Mouse (Mus musculus) fibroblast of lung, adult 2 months (primary cell): ENCODE data around the gene Nim1k.
"Not testable (repeated sequence)": the region's sequence is repeated elsewhere in the genome, so short reads cannot be mapped to it uniquely, and the experiment has no call there.

ENCODE experiments used
- DNase-seq: peaks from one replicate; pipeline ENCODE4 v3.0.0-alpha.2; 2011; ENCODE audit warnings: low read depth

The Nim1k gene

DNA sequence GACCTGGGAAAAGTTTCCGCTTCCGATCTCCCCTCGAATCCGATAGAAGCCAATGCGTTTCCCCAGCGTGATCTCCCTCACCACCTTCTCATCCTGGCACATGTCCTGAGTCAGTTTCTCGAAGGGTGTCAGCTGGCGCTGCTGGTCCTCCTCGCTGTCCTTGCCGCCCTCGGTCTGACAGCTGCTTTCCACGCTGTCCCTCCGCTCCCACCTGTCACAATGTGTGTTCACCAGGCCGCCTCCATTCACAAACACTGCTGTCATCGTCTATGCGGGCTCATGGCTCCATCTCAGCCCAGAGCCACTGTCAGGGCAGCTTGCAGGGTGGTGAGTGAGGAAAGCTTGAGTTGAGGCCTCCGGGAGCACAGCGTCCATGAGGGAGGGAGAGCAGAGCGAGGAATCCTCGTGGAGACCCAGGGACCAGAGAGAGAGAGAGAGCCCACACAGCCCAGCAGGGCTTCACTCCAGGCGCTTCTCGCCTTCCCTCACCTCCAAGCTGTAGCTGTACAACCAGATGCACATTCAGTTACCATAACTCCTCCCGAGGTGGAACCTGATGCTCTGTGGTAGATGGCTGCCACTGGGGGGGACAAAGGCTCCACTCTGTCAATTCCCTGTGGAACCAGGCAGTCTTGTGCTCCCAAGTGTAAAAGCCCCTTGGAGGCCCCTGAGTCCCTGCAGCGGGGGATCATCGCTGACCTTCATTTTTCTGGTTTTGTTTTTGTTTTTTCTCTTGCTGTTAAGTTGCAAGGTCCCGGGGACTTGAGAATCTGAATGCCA, 27.9 kb downstream of the Nim1k start:
- no peak for DNase-seq

DNA sequence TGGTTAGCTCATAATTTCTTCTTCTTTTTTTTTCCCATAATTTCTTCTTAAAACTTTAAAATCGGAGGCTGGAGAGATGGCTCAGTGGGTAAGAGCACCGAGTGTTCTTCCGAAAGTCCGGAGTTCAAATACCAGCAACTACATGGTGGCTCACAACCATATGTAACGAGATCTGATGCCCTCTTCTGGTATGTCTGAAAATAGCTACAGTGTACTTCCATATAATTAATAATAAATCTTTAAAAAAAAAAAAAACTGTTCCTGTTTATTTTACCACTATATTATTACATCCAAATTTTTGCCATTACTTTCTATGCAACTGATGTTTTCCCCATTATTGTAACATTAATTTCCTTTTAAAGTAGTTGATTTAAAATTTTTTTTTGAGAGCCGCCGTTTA, 31.1 kb downstream of the Nim1k start:
- no peak for DNase-seq

DNA sequence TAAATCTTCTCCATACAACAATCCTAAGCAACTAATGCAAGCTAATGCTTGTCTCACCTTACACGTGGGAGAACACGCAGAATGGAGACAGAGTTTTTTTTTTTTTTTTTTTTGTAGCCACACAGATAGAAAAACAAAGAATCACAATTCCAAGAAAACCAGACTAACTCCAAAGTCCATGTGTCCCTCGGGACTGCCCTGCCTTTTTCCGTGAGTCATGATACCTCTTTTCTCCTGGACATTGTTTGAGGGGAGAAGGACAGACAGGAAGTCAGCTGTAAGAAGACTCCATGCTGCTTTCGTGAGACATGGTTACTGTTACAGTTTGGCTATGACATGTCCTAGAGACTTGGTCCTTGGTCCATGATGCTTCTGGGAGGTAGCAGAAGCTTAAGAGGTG, 32.3 kb downstream of the Nim1k start:
- DNase-seq, result no peak

DNA sequence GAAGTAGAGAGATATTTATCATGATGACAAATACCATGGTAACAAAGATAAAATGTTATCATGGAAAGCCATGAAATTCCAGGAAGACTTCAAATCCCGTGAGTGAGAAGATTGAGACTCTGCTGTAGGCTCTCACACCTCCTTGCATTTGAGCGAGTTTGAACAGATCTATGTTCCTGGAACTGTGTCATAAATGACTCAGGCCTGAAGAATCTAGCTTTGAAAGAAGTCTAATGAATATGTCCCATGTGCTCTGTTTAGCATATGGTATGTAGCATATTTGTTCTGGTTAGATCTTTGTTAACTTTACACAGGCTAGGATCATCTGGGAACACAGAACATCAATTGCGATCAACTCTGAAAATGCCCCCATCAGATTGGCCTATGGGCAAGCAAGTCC, 33.2 kb downstream of the Nim1k start:
- DNase-seq, result no peak

DNA sequence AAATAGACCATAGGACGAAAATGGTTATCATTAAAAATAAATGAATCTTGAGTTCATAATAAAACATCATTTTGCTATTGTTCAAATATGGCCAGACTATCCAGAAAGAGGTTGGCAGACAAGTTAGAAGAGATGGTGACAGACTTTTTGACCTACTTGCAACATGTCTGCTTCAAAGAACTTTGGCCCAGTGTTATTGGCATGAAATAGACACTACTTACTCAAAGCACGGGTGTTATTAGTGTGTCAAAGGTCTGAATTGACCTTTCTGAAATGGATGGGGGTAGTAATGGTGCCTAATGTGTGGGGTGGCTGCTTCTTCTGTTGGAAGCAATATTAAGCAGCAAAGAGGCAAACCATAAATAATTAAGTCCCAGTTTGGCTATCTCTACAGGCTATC, 39.6 kb downstream of the Nim1k start:
- no peak for DNase-seq

DNA sequence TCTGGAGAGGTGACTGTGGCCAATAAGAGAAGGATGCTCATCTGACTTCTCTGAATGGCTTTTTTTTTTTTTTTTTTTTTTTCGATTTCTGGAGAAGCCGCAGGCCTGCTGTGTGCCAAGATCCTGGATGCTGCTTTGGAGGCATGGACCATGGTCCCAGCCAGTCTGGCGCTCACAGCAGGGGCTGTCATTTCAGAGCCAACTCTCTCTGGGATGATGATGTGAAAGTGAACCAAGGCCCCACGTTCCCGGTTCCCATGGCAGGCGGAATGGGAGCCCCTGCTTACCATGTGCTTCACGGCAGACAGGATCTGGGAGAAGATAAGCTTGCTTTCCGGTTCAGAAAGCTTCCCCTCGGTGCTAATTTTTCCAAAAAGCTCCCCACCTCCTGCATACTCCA, 41.9 kb downstream of the Nim1k start:
- DNase-seq, result no peak

DNA sequence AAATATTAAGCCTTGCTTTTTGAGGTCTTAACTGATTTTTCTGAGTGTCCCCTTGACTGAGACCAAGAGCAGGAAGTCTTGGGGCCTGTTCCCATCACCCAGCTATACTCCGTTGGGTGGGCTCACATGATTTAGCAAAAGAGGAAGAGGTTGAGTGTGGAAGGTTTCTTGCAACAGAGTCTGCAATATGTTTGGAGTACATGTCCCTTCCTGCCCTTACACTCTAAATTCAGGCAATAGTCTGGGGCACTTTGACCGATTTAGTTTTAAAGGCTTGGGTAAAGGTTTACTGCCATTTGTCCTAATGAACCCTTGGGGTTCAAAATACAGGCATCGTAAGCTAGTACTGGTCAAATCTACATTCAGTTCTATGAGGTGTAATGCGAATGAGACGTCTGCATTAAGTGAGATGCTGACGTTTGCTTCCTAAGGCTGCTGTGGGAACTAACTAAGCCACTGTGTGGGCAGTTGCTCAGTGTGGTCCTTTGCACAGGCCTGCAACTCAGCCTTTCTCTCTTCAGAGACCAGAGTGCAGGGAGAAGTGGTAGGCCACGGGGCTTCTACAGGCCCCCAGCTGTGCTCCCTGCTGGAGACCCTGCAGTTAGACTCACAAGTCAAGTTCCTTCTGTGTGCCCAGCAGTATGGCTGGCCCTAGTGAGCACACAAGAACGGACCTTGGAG, 42.4 kb downstream of the Nim1k start:
- DNase-seq, result no peak

DNA sequence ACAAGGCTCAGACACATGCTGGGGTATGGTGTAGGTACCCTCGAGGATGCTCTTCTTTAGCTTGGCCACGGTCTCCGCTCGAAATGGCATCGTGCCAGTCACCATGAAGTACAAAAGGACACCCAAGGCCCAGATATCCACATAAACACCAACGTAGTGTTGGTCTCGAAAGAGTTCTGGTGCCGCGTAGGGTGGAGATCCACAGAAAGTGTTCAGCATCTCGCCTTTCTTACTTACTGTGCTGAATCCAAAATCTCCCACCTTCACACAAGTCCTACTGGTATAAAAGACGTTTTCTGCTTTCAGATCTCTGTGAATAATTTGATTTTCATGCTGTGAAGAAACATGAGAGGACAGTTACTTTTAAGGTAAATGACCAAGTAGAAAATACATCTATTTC, 43.2 kb downstream of the Nim1k start:
- DNase-seq, result no peak

DNA sequence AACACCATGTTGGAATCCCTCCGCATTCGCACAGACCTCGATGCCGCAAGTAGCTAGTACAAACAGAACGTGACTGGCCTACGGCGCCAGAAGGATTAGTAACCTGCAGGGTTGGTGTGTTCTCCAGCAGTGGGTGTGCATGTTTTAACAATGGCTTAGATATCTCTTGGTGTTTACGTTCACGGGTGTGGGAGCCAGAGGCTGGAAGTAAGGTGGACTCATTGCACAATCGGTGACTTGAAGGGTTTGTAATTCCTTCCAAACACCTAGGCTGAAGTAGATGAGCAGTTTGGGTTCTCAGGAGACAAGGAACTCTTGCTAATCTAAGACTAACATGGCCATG, 45.4 kb downstream of the Nim1k start:
- no peak for DNase-seq

DNA sequence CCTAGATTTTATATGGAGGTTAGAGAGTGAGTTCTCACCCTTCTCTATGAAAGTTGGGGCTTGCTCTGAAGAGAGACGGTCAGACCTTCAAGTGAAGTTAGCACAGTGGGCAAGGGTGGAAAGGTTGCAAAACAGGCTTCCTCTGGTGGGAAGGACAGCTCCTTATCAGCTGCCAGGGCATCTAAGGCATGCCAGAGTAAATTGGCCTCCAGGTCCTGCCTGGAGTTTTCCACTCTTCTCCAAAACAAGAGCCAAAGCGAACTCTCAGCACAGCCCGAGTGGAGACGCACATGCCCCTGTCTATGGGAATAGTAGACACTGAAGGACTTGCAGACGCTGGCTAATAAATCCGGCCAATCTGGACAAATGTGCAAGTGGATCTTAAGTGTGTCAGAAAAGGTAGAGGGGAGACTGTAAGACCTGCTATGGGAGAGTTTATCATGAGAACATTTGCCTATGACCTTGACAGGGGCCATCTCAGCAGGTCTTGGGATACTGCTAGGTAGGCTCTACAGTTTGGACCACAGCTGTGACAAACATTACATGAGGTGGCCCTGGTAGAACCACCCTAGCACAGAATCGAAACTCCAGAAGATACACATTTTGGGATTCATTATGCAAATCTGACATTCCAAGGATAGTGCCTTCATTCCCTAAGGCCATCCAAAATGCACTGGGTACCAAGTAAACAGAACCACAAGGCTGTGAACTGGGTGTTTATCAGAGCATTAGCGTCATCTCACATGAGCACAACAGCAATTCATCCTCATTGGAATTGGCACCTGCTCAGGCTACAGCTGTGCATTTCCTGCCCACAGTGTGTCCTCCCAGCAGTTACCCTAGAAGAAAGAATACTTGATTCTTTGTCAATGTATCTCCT, 46.1 kb downstream of the Nim1k start:
- DNase-seq, result no peak

DNA sequence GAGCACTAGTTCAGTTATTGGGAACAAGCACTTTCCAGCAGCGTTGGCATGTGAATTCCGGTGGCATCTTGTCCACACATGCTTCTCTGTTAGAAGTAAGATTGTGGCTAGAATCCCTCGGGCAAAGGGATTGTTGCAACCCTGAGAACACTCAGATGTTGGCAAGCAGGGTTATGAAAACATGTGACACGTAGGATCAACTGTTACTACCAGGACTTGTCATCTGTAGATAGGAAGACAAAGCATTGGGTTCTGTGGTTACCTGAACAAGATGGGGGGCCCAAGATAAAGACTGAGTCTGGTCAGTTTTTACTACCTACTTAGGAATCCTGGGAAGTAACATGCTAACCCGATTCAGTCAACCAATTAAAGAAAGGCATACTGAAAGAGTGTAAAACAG, 46.7 kb downstream of the Nim1k start:
- DNase-seq, result peak; percentile 58

DNA sequence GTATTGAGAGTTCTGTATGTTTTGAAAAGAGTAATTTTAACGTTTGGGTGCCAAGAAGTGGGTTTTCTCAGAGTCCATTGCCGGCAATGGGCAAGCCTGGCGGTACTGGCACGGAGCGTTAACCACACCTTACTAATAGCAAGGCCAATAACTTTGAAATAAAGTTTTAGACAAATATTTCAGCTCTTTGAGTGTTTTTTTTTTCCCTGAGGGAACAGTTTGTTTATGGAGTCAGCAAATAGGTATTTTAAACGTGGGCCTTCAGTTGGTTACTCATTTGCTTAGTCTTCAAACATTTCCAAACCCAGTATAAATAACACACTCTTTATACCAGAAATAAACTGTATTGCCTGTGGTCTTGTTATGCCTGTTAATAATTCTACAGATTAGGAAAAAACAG, 47.8 kb downstream of the Nim1k start:
- peak; percentile 59 for DNase-seq

DNA sequence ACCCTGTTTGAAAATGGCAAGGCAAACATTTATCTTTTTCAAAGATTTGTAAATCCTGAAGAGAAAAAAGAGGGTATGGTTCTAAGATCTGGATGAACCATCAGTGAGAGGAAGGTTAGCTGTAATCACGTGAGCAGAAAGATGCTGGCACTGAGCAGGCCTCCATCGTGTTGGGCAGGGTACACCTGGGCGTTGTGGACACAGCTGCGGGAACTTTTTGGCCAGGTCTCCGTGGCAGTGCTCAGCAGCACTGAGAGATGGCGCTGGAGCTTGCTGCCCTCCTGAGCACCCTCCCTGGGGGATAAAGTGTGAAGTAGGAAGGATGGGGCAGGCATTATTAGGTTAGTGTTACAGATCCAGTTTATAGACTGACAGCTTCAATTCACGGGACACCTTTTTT, 48.7 kb downstream of the Nim1k start:
- no peak for DNase-seq

DNA sequence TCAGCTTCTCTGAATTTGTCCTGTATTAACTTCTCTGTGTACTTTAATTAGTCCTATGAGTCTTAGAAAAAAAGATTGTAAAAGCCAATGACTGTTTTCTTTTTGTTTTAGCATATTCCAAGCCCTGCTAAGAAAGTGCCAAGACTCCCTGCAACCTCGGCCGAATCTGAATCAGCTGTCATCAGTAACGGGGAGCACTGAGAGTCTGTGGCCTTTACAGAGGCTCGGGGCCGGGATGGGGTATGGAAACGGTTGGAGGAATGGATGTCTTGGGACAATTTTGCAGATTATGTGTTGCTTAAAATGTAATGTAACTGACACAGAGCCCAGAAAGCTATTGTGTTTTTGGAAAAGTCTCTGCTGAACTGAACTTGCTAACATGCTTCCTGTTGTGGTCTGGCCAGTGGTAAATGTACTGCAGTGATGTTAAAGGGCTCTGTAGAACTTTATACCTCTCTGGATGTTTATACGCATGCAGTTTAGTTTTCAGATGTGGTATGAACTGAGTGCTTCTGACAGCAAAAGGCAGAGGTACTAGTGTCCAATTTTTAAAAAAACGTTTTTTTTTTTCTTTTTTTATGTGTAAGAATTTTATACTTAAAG, 49.3 kb downstream of the Nim1k start:
- not testable (repeated sequence) for DNase-seq

DNA sequence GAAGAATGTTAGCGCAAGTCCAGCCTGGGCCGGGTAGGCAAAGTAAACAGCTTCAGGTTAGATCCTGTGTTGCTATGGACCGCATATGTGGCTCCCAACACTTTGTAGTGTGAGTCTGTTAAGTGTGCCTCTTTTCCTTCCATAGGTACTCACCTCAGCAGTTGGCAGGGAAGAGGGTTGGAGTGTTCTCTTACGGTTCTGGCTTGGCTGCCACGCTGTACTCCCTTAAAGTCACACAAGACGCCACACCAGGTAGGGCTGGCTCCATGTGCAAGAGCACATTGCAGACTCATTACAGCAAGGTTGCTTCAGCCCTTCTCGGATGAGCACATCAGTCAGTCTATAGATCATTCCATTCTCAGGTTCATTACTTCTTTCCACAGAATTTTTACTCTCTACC, 51.4 kb downstream of the Nim1k start:
- no peak for DNase-seq

DNA sequence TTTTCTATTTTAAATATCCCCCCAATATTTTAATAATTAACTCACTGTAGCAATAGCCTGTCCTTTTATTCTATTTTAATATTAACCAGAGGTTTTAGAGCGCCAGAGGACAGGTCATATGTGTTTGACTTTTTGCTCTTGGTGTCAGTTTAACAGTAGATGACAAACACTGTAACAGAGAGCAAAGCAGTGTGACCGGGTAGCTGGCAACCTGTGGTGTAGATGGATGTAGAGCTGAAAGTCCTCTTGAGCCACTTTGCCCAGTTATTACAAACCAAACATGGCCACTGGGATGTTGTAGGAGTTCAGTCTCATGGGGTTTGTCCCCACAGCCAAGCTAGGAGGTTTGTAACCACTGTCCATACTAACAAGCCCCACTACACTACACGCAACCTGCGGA, 57.2 kb downstream of the Nim1k start:
- DNase-seq, result no peak

DNA sequence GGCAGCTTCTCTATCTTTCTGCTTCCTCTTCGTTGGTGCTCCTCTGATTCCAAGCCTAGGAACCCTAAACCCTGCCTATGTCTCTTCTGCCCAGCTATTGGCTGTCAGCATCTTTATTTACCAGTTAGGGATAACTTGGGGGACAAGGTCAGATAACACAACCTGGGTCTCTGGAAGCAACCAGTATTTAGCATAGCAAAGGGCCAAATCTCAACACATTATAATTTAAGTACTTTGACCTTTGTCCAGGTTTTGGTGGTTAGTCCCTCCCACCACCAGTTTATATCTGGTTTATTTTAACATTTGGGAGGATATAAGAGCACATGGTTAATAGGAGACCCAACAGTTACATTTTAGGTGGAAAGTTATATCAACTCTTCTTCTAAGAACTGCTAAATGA, 59.2 kb downstream of the Nim1k start:
- DNase-seq, result no peak

DNA sequence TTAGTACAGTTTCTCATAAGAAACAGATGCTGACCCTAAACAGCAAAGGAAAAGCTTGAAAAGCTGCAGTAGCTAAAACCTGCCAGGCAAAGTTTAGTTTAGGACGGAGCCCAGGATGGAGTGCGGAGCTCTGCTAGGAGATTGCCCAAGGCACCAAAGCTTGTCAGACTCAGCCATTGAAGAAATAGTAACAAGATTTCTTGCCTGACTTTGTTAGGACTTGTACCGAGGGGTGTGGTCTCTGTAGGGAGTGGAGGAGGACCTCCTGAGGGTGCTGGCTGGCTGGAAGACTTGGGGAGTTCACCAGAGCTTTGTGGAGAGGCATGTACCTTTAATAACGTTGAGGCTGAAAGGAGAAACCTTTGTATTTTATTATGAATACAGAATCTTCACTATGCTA, 60.0 kb downstream of the Nim1k start:
- DNase-seq, result no peak

DNA sequence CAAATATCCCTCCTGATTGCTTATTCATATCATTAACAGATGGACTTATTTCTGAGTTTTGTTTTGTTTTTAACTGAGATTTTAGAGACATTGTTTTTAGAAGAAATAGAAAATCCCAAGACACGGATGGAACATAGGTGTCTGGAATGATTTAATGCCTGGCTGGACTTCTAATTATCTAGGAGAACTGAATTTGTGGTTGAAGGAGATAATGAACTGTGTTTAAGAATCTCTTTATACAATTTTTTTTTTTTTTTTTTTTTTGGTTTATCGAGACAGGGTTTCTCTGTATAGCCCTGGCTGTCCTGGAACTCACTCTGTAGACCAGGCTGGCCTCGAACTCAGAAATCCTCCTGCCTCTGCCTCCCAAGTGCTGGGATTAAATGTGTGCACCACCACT, 63.7 kb downstream of the Nim1k start:
- not testable (repeated sequence) for DNase-seq

DNA sequence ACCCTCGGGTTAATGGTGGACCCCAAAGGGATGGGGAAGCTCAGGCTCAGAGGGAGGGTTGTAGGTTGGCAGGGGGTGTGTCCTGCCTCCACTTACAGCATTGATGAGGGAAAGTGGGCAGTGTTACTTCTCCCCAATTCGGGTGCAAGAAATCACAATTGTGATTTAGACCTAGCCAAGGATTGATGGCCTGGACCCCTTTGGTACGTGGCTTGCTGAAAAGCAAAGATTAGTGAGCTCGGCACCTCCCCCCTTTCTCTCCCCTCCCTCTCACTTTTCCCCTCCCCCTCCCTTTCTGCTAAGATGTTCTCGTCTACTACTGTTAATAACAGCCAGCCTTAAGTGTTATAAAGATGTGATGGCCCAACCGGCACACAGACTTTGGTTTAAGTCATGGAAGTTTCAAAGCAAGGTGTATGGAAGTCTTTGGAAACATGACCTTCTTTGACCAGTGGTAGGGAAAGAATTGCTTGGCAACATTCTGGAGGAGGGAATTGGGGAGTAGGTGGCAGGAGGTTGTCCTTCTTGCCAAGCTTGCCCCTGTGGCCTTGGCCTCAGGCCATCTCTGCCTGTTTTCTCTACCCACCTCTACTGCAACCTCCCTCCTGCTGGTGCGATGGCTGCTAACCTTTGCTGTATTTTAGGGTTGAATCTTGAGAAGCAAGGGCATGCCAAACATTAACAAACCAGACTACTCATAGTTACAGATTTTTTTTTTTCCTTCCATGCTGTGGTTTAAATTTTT, 64.6 kb downstream of the Nim1k start:
- DNase-seq, result no peak

DNA sequence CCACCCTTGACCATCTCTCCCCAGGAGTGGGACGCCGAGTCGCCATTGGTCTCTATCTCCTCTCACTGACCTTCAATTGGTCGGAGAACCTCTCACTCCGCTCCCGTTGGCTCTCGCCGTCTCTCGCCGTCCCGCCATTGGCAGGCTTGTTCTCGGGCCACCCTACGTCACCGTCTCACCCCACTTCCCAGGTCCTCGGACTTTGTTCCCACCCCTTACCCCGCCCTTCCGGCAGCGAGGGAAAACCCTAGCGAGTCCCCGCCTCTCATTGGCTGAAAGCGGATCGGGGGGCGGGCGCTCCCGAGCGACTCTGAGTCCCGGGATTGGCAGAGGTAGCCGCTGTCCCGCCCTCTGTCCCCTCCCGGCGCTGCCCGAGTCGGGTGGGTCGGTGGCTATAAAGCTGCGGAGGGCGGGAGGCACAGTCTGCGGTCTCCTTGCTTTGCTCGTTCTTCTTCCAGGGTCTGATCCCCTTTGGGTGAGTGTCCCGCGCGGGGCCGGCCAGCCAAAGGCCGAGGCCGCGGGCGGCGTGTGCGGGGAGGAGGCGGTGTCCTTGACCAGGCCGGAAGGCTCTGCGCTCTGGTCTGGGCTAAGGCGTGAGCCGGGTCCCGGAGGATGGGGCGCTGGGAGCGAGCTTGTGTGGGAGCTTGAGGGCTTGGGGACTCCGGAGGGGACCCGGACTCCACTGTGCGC, 65.5 kb downstream of the Nim1k start, which contains the start of gene Hmgcs1:
TSS of gene Hmgcs1 (plus strand) at position 341 of the 690 bp plus-strand sequence.
- DNase-seq, result peak; percentile 100
